Mouse (Mus musculus) midbrain, embryonic 16.5 days (tissue): ENCODE data around the gene Hist2h2aa1. TPM values are rescaled to one million over a fixed set of nuclear protein-coding genes. Genes with fewer than 3 reads are reported as not detected.
"Not testable (repeated sequence)": the region's sequence is repeated elsewhere in the genome, so short reads cannot be mapped to it uniquely, and the experiment has no call there.

ENCODE experiments used
- ATAC-seq: fragments of 200-750 bp; cut with Nextera tagmentation; 2 replicates; pipeline ENCODE4 v1.8.0; 2017; ENCODE audit warnings: moderate TSS enrichment
- H3K27ac ChIP-seq: fragments of 300-500 bp; sonication (generic); 2 replicates; pipeline ENCODE4 v1.5.1; 2014; ENCODE audit warnings: mild to moderate bottlenecking, low read length, mixed read lengths
- H3K27me3 ChIP-seq: fragments of 300-500 bp; sonication (generic); 2 replicates; pipeline ENCODE4 v1.6.1; 2014; ENCODE audit warnings: low read depth, low read length, mixed read lengths; ENCODE audit not compliant: control insufficient read depth, insufficient read depth
- H3K36me3 ChIP-seq: fragments of 300-500 bp; sonication (generic); 2 replicates; pipeline ENCODE4 v1.6.1; 2014; ENCODE audit warnings: mild to moderate bottlenecking, low read length, moderate library complexity, mixed read lengths; ENCODE audit not compliant: control insufficient read depth, insufficient read depth
- H3K4me1 ChIP-seq: fragments of 300-500 bp; sonication (generic); 2 replicates; pipeline ENCODE4 v1.6.1; 2014; ENCODE audit warnings: mild to moderate bottlenecking, low read length, mixed read lengths; ENCODE audit not compliant: control insufficient read depth, insufficient read depth
- H3K4me2 ChIP-seq: fragments of 300-500 bp; sonication (generic); 2 replicates; pipeline ENCODE4 v1.6.1; 2014; ENCODE audit warnings: mild to moderate bottlenecking, low read length, mixed read lengths
- H3K4me3 ChIP-seq: fragments of 300-500 bp; sonication (generic); 2 replicates; pipeline ENCODE4 v1.5.1; 2014; ENCODE audit warnings: low read depth, mild to moderate bottlenecking, low read length, moderate library complexity, mixed read lengths
- H3K9ac ChIP-seq: fragments of 300-500 bp; sonication (generic); 2 replicates; pipeline ENCODE4 v1.6.1; 2014; ENCODE audit warnings: low read depth, low read length, mixed read lengths
- H3K9me3 ChIP-seq: fragments of 300-500 bp; sonication (generic); replicated peaks from 2 replicates; pipeline ENCODE4 v1.6.1; 2014; ENCODE audit warnings: mild to moderate bottlenecking, low read length, mixed read lengths; ENCODE audit not compliant: control insufficient read depth, poor library complexity, severe bottlenecking
- WGBS: fragments of 180-500 bp; shearing (Covaris S2); extraction: QIAGEN DNeasy Blood & Tissue Kit; methylation state at CpG from one replicate; pipeline ENCODE4 v1.1.7; 2014; 5-methylcytosine and 5-hydroxymethylcytosine counted together
- microRNA-seq: library from miRNA; unstranded; fragments of <30 nt; microRNA quantifications from one replicate; pipeline ENCODE4, GENCODE M21; 2017
- polyA plus RNA-seq: library from polyadenylated mRNA; unstranded; fragments of >200 nt; fragmentation: Nextera tagmentation; extraction: Ambion mirVana; gene quantifications from 2 replicates; pipeline ENCODE4 v1.2.1, GENCODE M21; 2015

Gene Hist2h2aa1
- polyA plus RNA-seq, 1 experiment from 2014 or later = 13.2 TPM

GRCm38 (mm10) chr3:96284457-96284856, 39.2 kb downstream of the Hist2h2aa1 start:
- 26% methylated on average over 4 of the region's 4 CpGs for WGBS
- Histone ChIP-seq H3K27ac (no peak overlapping the region), H3K9me3 (no peaks in the 10 kb centered on the region), H3K4me2 (no peak overlapping the region), H3K36me3 (no peaks in the 10 kb centered on the region), H3K4me1 (no peaks in the 10 kb centered on the region), H3K9ac (no peak overlapping the region), H3K4me3 (no peak overlapping the region), H3K27me3 (peaks cover 6% of the 10 kb centered on the region)
- no peak for ATAC-seq

- ATAC-seq, H3K9ac ChIP-seq, H3K27ac ChIP-seq: not testable (repeated sequence)
Measured at GRCm38 (mm10) chr3:96287334-96287733, 42.0 kb downstream of the Hist2h2aa1 start.

GRCm38 (mm10) chr3:96289201-96289600, 43.9 kb downstream of the Hist2h2aa1 start:
- Histone ChIP-seq H3K4me2 (no peak overlapping the region), H3K9ac (no peak overlapping the region), H3K9me3 (no peaks in the 10 kb centered on the region), H3K27ac (no peak overlapping the region), H3K36me3 (no peaks in the 10 kb centered on the region), H3K4me1 (no peaks in the 10 kb centered on the region), H3K27me3 (peaks cover 3% of the 10 kb centered on the region), H3K4me3 (no peak overlapping the region)
- WGBS = 73% methylated on average over 3 of the region's 3 CpGs
- ATAC-seq = no peak

More at GRCm38 (mm10) chr3:96287334-96287733, 42.0 kb downstream of the Hist2h2aa1 start:
- not testable (repeated sequence) for H3K9me3 ChIP-seq, H3K4me1 ChIP-seq, H3K36me3 ChIP-seq, H3K27me3 ChIP-seq, H3K4me3 ChIP-seq, H3K4me2 ChIP-seq
- 89% methylated on average over 11 of the region's 11 CpGs for WGBS

- H3K9ac ChIP-seq, H3K9me3 ChIP-seq, H3K4me2 ChIP-seq, H3K27ac ChIP-seq, H3K4me1 ChIP-seq, H3K36me3 ChIP-seq, ATAC-seq, H3K27me3 ChIP-seq, H3K4me3 ChIP-seq: not testable (repeated sequence)
- 93% methylated on average over 3 of the region's 3 CpGs for WGBS
Measured at GRCm38 (mm10) chr3:96290727-96291126, 45.4 kb downstream of the Hist2h2aa1 start.

DNA sequence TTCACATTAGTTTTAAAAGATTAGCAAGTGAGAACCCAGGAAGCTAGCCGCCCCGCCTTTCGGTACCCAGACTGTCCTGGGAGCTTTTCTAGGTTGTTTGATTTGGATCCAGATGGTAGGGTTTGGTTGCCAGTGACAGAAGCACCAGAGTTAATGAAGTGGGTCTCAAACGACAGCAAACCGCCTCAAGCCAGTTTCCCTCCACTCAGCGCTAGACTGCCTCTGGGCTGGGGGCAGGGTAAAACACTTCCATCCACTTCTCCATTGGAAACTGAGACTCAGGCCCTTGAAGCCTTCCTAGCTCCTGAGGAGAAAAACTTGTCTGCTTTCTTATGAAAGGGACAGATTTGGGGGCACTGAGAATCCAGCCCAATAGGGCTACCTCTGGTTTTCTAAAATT, 47.3 kb downstream of the Hist2h2aa1 start:
- ATAC-seq = no peak
- Histone ChIP-seq H3K36me3 (no peaks in the 10 kb centered on the region), H3K27me3 (no peaks in the 10 kb centered on the region), H3K9ac (no peak overlapping the region), H3K4me3 (no peak overlapping the region), H3K4me1 (no peaks in the 10 kb centered on the region), H3K4me2 (no peak overlapping the region), H3K9me3 (no peaks in the 10 kb centered on the region), H3K27ac (no peak overlapping the region)
- WGBS = 73% methylated on average over 6 of the region's 6 CpGs

DNA sequence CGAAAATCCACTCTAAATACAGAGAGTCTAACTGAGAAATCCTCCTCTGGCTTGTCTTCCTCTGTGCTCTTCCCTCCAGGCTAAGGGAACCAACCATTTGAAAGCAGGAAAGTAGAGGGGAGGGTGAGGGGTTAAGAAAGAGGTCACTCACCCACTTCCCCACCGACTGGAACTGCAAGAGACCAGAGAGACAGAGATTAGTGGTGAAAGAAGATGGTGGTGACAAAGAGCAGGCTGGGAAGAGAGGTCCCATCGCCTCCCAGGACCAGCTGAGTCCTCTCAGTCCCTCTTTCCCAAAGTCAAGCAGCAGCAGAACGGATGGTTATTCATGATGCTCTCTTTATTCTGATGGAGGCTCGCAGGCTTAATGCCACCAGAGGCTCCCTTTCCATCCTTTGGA, 48.1 kb downstream of the Hist2h2aa1 start:
- Histone ChIP-seq H3K9ac (no peak overlapping the region), H3K9me3 (no peaks in the 10 kb centered on the region), H3K27ac (no peak overlapping the region), H3K27me3 (no peaks in the 10 kb centered on the region), H3K4me2 (no peak overlapping the region), H3K4me1 (no peaks in the 10 kb centered on the region), H3K4me3 (no peak overlapping the region), H3K36me3 (no peaks in the 10 kb centered on the region)
- 61% methylated on average over 5 of the region's 5 CpGs for WGBS
- no peak for ATAC-seq

- H3K36me3 ChIP-seq = no peaks in the 10 kb centered on the region
- no peak for ATAC-seq
- H3K27ac ChIP-seq = no peak within 1 kb of the TSS
- no peak within 1 kb of the TSS for H3K9ac ChIP-seq
- H3K4me2 ChIP-seq = no peak within 1 kb of the TSS
- H3K27me3 ChIP-seq = no peaks in the 10 kb centered on the region
- H3K9me3 ChIP-seq = no peaks in the 10 kb centered on the region
- H3K4me1 ChIP-seq = no peaks in the 10 kb centered on the region
- WGBS = 85% methylated on average over 4 of the region's 4 CpGs
- no peak within 1 kb of the TSS for H3K4me3 ChIP-seq
Measured at GRCm38 (mm10) chr3:96293787-96294186, 48.5 kb downstream of the Hist2h2aa1 start, which contains the start of gene Fcgr1. Gene Fcgr1, minus strand, starts transcription at chr3:96293969.

Small RNAs within 50 kb of the gene (microRNA-seq; reads per million reads assigned to microRNA genes)
- gene Gm44492 (not detected), gene Gm47311 (not detected), gene Gm47313 (not detected)

Other genes starting within 250 kb of the Hist2h2aa1 start
- gene Plekho1, start 249.5 kb upstream of the Hist2h2aa1 start, polyA plus RNA-seq = 46.1 and 54.6 TPM in 2 replicates
- gene Vps45, start 187.0 kb upstream of the Hist2h2aa1 start, polyA plus RNA-seq = 62.0 and 64.7 TPM in 2 replicates
- gene Otud7b, start 141.0 kb upstream of the Hist2h2aa1 start, polyA plus RNA-seq = 7.0 and 8.4 TPM in 2 replicates
- 7.8 and 15.1 TPM in 2 replicates for gene Mtmr11, start 83.5 kb upstream of the Hist2h2aa1 start, polyA plus RNA-seq
- gene Sf3b4, start 73.2 kb upstream of the Hist2h2aa1 start, polyA plus RNA-seq = 134 and 136 TPM in 2 replicates
- gene Sv2a, start 64.3 kb upstream of the Hist2h2aa1 start, polyA plus RNA-seq = 123 and 137 TPM in 2 replicates
- 51.3 and 52.2 TPM in 2 replicates for gene Bola1, start 25.8 kb upstream of the Hist2h2aa1 start, polyA plus RNA-seq
- gene Hist2h2ab, start 25.6 kb upstream of the Hist2h2aa1 start, polyA plus RNA-seq = not detected in 2 replicates
- gene Hist2h2ac, start 24.6 kb upstream of the Hist2h2aa1 start, polyA plus RNA-seq = 0.66 and 0.99 TPM in 2 replicates
- gene Hist2h2be, start 24.4 kb upstream of the Hist2h2aa1 start, polyA plus RNA-seq = 4.4 and 4.7 TPM in 2 replicates
- 1.3 TPM in 2 replicates for gene Hist2h3c2, start 6.4 kb upstream of the Hist2h2aa1 start, polyA plus RNA-seq
- gene Hist2h2aa2, start 5.2 kb upstream of the Hist2h2aa1 start, polyA plus RNA-seq = 38.1 and 48.4 TPM in 2 replicates
- 0.39 TPM in 1 of 2 replicates, not detected in the other for gene Hist2h3c1, start 1.2 kb downstream of the Hist2h2aa1 start, polyA plus RNA-seq
- 3.3 and 3.8 TPM in 2 replicates for gene Hist2h4, start 17.8 kb downstream of the Hist2h2aa1 start, polyA plus RNA-seq
- 5.9 and 7.6 TPM in 2 replicates for gene Hist2h3b, start 23.2 kb downstream of the Hist2h2aa1 start, polyA plus RNA-seq
- gene Hist2h2bb, start 24.3 kb downstream of the Hist2h2aa1 start, polyA plus RNA-seq = 1.1 TPM in 1 of 2 replicates, not detected in the other
- gene Fcgr1, start 48.5 kb downstream of the Hist2h2aa1 start, polyA plus RNA-seq = 0.89 and 1.5 TPM in 2 replicates
- not detected in 2 replicates for gene BC107364, start 206.8 kb downstream of the Hist2h2aa1 start, polyA plus RNA-seq